Mouse (Mus musculus): ENCODE results near the gene Syngr2. TPM values are rescaled to one million over a fixed set of nuclear protein-coding genes. Genes with fewer than 3 reads are reported as not detected.

Gene Syngr2
- polyA plus RNA-seq, 1 experiment from 2014 or later: 30.4 TPM

DNA sequence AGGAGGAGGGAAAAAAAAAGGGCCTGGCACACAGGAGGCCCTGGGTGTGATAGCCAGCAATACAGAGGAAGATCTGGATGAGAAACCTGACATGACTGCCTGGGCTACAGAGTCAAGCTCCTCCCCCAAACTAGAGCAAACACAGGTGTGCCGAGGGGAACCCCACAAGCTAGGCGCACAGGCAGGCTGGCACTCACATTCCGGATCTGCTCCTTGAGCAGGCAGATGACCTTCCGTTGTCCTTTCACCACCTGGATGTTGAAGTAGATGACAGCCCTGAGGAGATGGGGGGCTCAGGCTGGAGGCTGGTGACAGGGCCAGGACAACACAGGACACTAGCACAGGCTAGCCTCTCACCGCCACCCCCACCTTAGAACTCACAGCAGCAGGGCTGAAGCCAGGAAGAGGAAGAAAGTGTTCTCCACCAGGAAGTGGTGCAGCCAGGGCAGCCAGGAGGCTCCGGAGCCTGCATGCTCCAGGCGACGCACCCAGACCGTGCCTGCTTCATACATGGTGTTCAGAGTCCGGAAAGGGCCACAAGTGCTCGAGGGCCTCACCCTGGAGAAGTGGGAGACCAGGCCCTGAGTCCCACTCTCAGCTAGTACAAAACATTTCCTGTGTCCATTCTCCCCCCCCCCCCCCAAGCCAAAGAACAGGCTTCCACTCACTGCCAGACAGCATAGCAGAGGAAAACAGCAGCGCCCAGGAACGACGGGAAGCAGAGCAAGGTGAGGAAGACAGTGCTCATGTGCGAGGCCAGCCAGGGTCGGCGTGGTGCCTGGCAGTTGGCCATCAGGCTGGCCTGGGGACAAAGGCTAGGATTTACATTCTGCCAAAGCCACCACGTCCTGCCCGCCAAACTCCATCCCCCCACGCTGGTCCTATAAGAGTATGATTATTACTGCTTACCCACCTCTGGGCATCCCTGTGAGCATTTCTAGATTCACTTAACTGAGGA, 40.5 kb upstream of the Syngr2 start:
- Histone ChIP-seq H3K9ac (replicated peaks; ENCODE audit: low read length) (no peak overlapping the region), H3K27me3 (ENCODE audit: control insufficient read depth, insufficient read depth, low read length) (no peaks in the 10 kb centered on the region), H3K36me3 (replicated peaks; ENCODE audit: control insufficient read depth, insufficient read depth, low read depth, low read length) (no peaks in the 10 kb centered on the region; the same call in none of the 2 replicates), H3K27ac (replicated peaks; ENCODE audit: low read depth, low read length) (no peak overlapping the region), H3K4me2 (ENCODE audit: low read depth, low read length) (no peak overlapping the region), H3K4me3 (ENCODE audit: low read depth, low read length) (no peak overlapping the region), H3K9me3 (replicated peaks; ENCODE audit: control insufficient read depth, low read length) (no peaks in the 10 kb centered on the region), H3K4me1 (ENCODE audit: control insufficient read depth, insufficient read depth, low read length) (no peaks in the 10 kb centered on the region)
- ATAC-seq (replicated peaks; ENCODE audit: insufficient number of reproducible peaks, low FRiP score, low TSS enrichment, low read depth) (no peak), DNase-seq (ENCODE audit: low spot score) (no peak)
- 87% methylated on average over 20 of the region's 20 CpGs for WGBS

DNA sequence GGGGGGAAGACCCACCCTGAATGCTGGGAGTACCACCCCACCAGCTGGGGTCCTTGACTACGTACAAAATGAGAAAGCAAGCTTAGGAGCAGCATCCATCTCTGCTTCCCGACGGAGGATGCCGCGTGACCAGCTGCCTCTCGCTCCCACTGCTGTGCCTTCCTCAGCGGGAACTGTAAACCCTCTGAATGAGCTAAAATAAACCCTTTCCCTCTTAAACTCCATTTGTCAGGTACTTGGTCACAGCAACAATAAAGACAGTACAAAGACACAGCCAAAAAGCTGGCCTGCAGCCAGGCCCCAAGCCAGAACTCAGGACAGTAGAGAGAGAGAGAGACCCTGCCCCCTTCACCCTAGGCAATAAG, 39.8 kb upstream of the Syngr2 start:
- no peak overlapping the region for H3K27ac ChIP-seq (replicated peaks; ENCODE audit: low read depth, low read length)
- DNase-seq (ENCODE audit: low spot score) (no peak), ATAC-seq (replicated peaks; ENCODE audit: insufficient number of reproducible peaks, low FRiP score, low TSS enrichment, low read depth) (no peak)
- H3K4me2 ChIP-seq (ENCODE audit: low read depth, low read length): no peak overlapping the region
- no peak overlapping the region for H3K4me3 ChIP-seq (ENCODE audit: low read depth, low read length)
- no peak overlapping the region for H3K9ac ChIP-seq (replicated peaks; ENCODE audit: low read length)
- H3K27me3 ChIP-seq (ENCODE audit: control insufficient read depth, insufficient read depth, low read length): no peaks in the 10 kb centered on the region
- no peaks in the 10 kb centered on the region for H3K9me3 ChIP-seq (replicated peaks; ENCODE audit: control insufficient read depth, low read length)
- H3K4me1 ChIP-seq (ENCODE audit: control insufficient read depth, insufficient read depth, low read length): no peaks in the 10 kb centered on the region
- 91% methylated on average over 7 of the region's 7 CpGs for WGBS
- H3K36me3 ChIP-seq (replicated peaks; ENCODE audit: control insufficient read depth, insufficient read depth, low read depth, low read length): no peaks in the 10 kb centered on the region; the same call in none of the 2 replicates

DNA sequence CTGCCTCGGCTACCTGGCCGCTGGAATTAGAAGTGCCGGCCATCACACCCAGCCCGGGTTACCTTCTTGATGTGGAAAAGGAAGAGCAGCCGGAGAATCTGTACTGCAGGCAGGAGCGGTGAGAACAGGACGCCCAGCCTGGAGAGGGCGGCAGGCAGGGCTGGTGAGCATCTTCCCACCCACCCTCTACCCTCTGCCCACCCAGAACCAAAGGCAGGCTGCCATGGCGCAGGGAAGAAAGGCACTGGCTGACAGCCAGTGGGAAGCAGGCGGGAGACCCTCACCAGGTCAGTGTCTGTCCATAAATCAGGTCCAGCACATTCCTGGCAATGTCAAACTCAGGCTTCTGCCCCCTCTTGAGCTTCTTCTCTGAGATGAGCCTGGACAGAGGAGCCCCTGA, 39.1 kb upstream of the Syngr2 start:
- no peak for DNase-seq (ENCODE audit: low spot score)
- no peak overlapping the region for H3K4me3 ChIP-seq (ENCODE audit: low read depth, low read length)
- ATAC-seq (replicated peaks; ENCODE audit: insufficient number of reproducible peaks, low FRiP score, low TSS enrichment, low read depth): no peak
- H3K4me2 ChIP-seq (ENCODE audit: low read depth, low read length): no peak overlapping the region
- H3K27me3 ChIP-seq (ENCODE audit: control insufficient read depth, insufficient read depth, low read length): no peaks in the 10 kb centered on the region
- H3K9me3 ChIP-seq (replicated peaks; ENCODE audit: control insufficient read depth, low read length): no peaks in the 10 kb centered on the region
- H3K27ac ChIP-seq (replicated peaks; ENCODE audit: low read depth, low read length): no peak overlapping the region
- H3K36me3 ChIP-seq (replicated peaks; ENCODE audit: control insufficient read depth, insufficient read depth, low read depth, low read length): no peaks in the 10 kb centered on the region; the same call in none of the 2 replicates
- no peak overlapping the region for H3K9ac ChIP-seq (replicated peaks; ENCODE audit: low read length)
- WGBS: 91% methylated on average over 10 of the region's 10 CpGs
- no peaks in the 10 kb centered on the region for H3K4me1 ChIP-seq (ENCODE audit: control insufficient read depth, insufficient read depth, low read length)

DNA sequence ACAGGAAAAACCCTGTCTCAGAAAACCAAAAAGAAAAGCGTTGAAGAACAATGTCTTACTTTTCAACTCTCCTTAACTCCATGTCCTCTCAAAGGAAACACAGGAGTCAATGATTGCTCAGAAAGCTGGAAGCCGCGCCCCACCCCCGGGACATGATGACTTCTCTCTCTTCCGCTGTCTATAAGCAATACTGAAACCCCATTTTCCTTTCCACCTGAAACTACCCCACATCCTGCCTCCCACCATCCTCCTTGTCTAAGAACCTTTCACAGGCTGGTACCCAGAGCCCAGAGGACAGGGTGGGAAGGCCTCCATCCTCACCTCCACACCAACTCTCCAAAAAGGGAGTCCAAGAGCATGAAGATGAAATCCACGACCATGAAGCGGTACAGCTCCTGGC, 37.1 kb upstream of the Syngr2 start:
- no peak for DNase-seq (ENCODE audit: low spot score)
- H3K4me3 ChIP-seq (ENCODE audit: low read depth, low read length): no peak overlapping the region
- no peaks in the 10 kb centered on the region for H3K9me3 ChIP-seq (replicated peaks; ENCODE audit: control insufficient read depth, low read length)
- H3K4me2 ChIP-seq (ENCODE audit: low read depth, low read length): no peak overlapping the region
- H3K4me1 ChIP-seq (ENCODE audit: control insufficient read depth, insufficient read depth, low read length): no peaks in the 10 kb centered on the region
- WGBS: 95% methylated on average over 7 of the region's 7 CpGs
- no peaks in the 10 kb centered on the region for H3K27me3 ChIP-seq (ENCODE audit: control insufficient read depth, insufficient read depth, low read length)
- no peak overlapping the region for H3K9ac ChIP-seq (replicated peaks; ENCODE audit: low read length)
- no peak overlapping the region for H3K27ac ChIP-seq (replicated peaks; ENCODE audit: low read depth, low read length)
- no peaks in the 10 kb centered on the region; the same call in 1 of the 2 replicates for H3K36me3 ChIP-seq (replicated peaks; ENCODE audit: control insufficient read depth, insufficient read depth, low read depth, low read length)
- ATAC-seq (replicated peaks; ENCODE audit: insufficient number of reproducible peaks, low FRiP score, low TSS enrichment, low read depth): no peak

DNA sequence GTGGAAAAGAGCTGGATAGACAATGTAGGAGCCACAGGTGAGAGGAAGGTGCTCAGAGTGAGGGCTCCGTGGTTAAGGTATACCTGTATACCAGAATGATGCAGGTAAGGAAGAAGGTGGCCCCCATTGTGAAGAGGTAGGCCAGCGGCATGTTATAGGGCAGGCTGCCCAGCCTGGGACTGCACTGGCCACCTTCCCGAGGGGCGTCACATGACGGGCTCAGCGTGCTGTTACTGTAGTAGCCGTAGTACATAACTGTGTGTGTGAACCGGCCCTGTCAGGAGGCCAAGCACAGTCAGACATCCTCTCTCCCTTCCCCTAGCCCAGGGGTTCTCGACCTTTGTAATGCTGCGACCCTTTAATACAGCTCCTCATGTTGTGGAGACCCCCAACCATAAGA, 34.5 kb upstream of the Syngr2 start:
- DNase-seq (ENCODE audit: low spot score) (no peak), ATAC-seq (replicated peaks; ENCODE audit: insufficient number of reproducible peaks, low FRiP score, low TSS enrichment, low read depth) (no peak)
- H3K4me1 ChIP-seq (ENCODE audit: control insufficient read depth, insufficient read depth, low read length): peaks cover 8% of the 10 kb centered on the region; the same call in 1 of the 2 replicates
- no peaks in the 10 kb centered on the region; the same call in 1 of the 2 replicates for H3K27me3 ChIP-seq (ENCODE audit: control insufficient read depth, insufficient read depth, low read length)
- H3K4me3 ChIP-seq (ENCODE audit: low read depth, low read length): no peak overlapping the region
- 93% methylated on average over 10 of the region's 10 CpGs for WGBS
- no peak overlapping the region for H3K9ac ChIP-seq (replicated peaks; ENCODE audit: low read length)
- H3K36me3 ChIP-seq (replicated peaks; ENCODE audit: control insufficient read depth, insufficient read depth, low read depth, low read length): no peaks in the 10 kb centered on the region
- no peak overlapping the region for H3K27ac ChIP-seq (replicated peaks; ENCODE audit: low read depth, low read length)
- H3K4me2 ChIP-seq (ENCODE audit: low read depth, low read length): no peak overlapping the region
- H3K9me3 ChIP-seq (replicated peaks; ENCODE audit: control insufficient read depth, low read length): no peaks in the 10 kb centered on the region

DNA sequence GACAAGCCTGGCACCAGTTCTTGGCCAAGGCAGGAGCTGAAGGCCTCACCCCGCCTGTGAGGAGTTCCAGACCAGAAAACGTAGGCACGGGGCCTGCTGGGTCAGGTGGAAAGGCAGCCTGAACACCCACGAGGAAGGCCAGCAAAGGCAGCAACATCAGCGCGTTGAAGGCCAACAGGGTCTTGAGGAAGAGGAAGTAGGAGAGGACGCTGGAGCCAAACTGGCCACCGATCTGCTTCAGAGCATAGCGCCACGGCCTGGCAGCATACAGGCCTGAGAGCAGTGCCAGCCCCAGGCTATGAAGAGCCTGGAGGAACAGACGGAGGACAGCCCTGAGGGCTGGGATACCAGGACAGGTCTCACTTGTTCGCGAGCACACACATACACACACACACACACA, 33.9 kb upstream of the Syngr2 start:
- Histone ChIP-seq H3K27ac (replicated peaks; ENCODE audit: low read depth, low read length) (no peak overlapping the region), H3K4me3 (ENCODE audit: low read depth, low read length) (no peak overlapping the region), H3K4me2 (ENCODE audit: low read depth, low read length) (no peak overlapping the region), H3K9ac (replicated peaks; ENCODE audit: low read length) (no peak overlapping the region), H3K9me3 (replicated peaks; ENCODE audit: control insufficient read depth, low read length) (no peaks in the 10 kb centered on the region), H3K36me3 (replicated peaks; ENCODE audit: control insufficient read depth, insufficient read depth, low read depth, low read length) (no peaks in the 10 kb centered on the region), H3K27me3 (ENCODE audit: control insufficient read depth, insufficient read depth, low read length) (no peaks in the 10 kb centered on the region; the same call in 1 of the 2 replicates), H3K4me1 (ENCODE audit: control insufficient read depth, insufficient read depth, low read length) (peaks cover 8% of the 10 kb centered on the region)
- ATAC-seq (replicated peaks; ENCODE audit: insufficient number of reproducible peaks, low FRiP score, low TSS enrichment, low read depth) (no peak), DNase-seq (ENCODE audit: low spot score) (no peak)
- WGBS: 90% methylated on average over 13 of the region's 13 CpGs

DNA sequence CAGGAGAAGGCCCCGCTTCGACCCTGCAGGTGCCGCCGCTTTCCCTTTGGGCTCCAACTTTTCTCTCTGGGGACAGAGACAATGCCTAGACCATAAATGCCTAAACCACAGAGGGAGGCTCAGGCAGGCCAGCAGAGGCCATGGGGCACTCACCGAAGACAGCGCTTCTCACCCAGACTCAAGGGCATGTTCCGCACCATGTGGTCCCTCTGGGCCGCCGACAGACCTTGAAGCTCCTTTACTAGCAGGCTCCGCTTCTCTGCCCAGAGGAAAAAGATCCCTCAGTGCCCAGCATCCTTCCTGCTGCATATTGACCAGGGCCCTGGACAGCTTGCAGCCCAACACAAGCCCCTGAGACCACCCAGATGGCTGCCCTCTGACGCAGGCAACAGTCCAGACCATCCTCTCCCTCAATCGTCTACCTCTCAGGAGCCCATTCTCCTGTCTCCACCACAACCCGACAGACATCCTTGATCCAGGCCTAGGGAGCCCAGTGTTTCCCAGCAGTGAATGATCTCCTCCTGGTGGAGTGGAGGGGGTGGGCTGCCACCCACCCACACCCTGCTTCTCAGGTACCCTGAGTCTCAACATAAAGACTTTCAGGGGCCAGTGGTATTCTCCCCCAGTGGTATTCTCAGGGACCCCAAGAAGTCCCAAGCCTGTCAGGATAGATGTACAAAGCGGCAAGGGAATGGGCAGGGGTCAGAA, 33.2 kb upstream of the Syngr2 start:
- Histone ChIP-seq H3K36me3 (replicated peaks; ENCODE audit: control insufficient read depth, insufficient read depth, low read depth, low read length) (no peaks in the 10 kb centered on the region), H3K27me3 (ENCODE audit: control insufficient read depth, insufficient read depth, low read length) (no peaks in the 10 kb centered on the region; the same call in 1 of the 2 replicates), H3K4me1 (ENCODE audit: control insufficient read depth, insufficient read depth, low read length) (peaks cover 12% of the 10 kb centered on the region), H3K4me2 (ENCODE audit: low read depth, low read length) (no peak overlapping the region), H3K27ac (replicated peaks; ENCODE audit: low read depth, low read length) (no peak overlapping the region), H3K9ac (replicated peaks; ENCODE audit: low read length) (no peak overlapping the region), H3K9me3 (replicated peaks; ENCODE audit: control insufficient read depth, low read length) (no peaks in the 10 kb centered on the region), H3K4me3 (ENCODE audit: low read depth, low read length) (no peak overlapping the region)
- no peak for DNase-seq (ENCODE audit: low spot score)
- WGBS: 92% methylated on average over 14 of the region's 14 CpGs
- ATAC-seq (replicated peaks; ENCODE audit: insufficient number of reproducible peaks, low FRiP score, low TSS enrichment, low read depth): no peak

DNA sequence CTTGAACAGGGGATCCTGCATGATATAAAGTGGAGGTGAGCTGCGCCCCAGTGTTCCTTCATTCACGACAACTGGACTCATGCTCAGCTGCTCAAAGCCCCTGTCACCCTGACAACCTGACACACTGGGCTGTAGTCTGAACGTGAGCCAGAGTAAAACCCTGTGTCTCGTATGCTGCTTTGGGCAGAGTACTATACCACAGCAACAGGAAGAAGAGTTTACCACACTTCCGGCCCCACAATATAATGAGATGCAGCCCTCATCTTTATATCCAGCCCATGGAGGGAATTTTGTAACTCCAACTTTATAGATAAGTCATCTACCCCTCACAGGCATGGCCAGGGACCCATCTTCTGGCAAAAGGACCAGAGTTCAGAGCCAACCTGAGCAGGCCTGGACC, 32.4 kb upstream of the Syngr2 start:
- DNase-seq (ENCODE audit: low spot score) (no peak), ATAC-seq (replicated peaks; ENCODE audit: insufficient number of reproducible peaks, low FRiP score, low TSS enrichment, low read depth) (no peak)
- no peak overlapping the region for H3K4me3 ChIP-seq (ENCODE audit: low read depth, low read length)
- H3K4me1 ChIP-seq (ENCODE audit: control insufficient read depth, insufficient read depth, low read length): peaks cover 12% of the 10 kb centered on the region
- no peaks in the 10 kb centered on the region for H3K36me3 ChIP-seq (replicated peaks; ENCODE audit: control insufficient read depth, insufficient read depth, low read depth, low read length)
- H3K27me3 ChIP-seq (ENCODE audit: control insufficient read depth, insufficient read depth, low read length): no peaks in the 10 kb centered on the region; the same call in none of the 2 replicates
- H3K9ac ChIP-seq (replicated peaks; ENCODE audit: low read length): no peak overlapping the region
- no peaks in the 10 kb centered on the region for H3K9me3 ChIP-seq (replicated peaks; ENCODE audit: control insufficient read depth, low read length)
- 90% methylated on average over 5 of the region's 5 CpGs for WGBS
- no peak overlapping the region for H3K4me2 ChIP-seq (ENCODE audit: low read depth, low read length)
- no peak overlapping the region for H3K27ac ChIP-seq (replicated peaks; ENCODE audit: low read depth, low read length)

Data from embryonic facial prominence, embryonic 11.5 days (tissue).